In the genomic region with DNA sequence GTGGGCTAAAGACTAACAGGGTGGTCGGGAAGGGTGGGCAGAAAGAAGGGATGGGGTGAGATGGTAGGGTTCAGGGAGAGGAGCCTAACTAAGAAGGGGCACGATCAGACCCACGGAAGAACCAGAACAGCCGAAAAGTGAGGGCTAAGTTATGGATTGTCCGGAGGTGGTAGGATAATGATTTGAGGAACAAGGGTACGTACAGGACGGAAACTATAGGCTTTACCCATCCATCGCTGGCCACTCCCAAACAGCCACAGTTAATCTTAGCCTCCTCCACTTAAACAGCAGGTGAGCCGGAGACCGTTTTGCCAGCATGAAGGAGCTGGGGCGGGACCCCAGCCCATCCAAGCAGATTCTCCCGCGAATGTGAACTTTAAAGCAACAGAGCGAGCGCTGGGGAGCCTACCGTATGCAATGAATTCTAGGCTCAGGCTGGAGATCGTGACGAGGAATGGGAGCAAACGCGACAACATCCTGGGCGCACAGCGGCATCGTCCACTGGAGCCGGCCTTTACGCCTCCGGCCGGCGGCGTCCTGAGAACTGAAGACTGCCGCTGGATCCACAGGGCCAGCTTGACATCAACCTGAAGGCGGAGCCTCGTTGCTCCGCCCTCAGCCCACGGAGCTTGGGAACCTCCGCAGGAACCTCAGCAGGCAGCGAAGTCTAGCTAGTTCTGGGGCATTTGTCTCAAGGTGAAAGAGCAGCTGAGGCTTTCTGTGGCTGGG, we compare ENCODE assay signal across 8 mouse cellular contexts. TPM values are rescaled to one million over a fixed set of nuclear protein-coding genes. Genes with fewer than 3 reads are reported as not detected.
DNase-seq lines count a peak whose midpoint lies in the region; ATAC-seq and TF ChIP-seq lines count a peak whose summit lies in the region.

A gene (minus strand): TSS at position 553 of the 729 bp plus-strand sequence.

- peaks cover 13% of the 10 kb centered on the region for H3K4me1 ChIP-seq in cerebellum, adult 2 months (ENCODE audit: control insufficient read depth, insufficient read depth, low read length)
- peaks cover 10% of the 10 kb centered on the region; the same call in 1 of the 2 replicates for H3K4me1 ChIP-seq in hindbrain, embryonic 15.5 days (replicated peaks)

- 6% methylated on average over 36 of the region's 36 CpGs for WGBS in cerebellum, adult 2 months
- WGBS in hindbrain, embryonic 15.5 days: 9% methylated on average over 36 of the region's 36 CpGs

- H3K9ac ChIP-seq in hindbrain, embryonic 15.5 days: peak within 1 kb of the TSS; percentile 33

- H3K36me3 ChIP-seq in hindbrain, embryonic 15.5 days: no peaks in the 10 kb centered on the region

- no peak for ATAC-seq in hindbrain, embryonic 15.5 days (ENCODE audit: low FRiP score, low read depth)
- ATAC-seq in megakaryocyte, adult 5-6 weeks (ENCODE audit: poor library complexity, severe bottlenecking): peak; percentile 81

- intact Hi-C loops in left cerebral cortex, postnatal 25 days (cut with DNase I): no loop called here

- H3K9me3 ChIP-seq in hindbrain, embryonic 15.5 days: no peaks in the 10 kb centered on the region

- no peak for TF ChIP-seq CTCF in cerebellum, adult 2 months (IDR thresholded peaks at IDR 0.05; ENCODE audit: borderline replicate concordance, insufficient read depth, low read depth, low read length)

- peak within 1 kb of the TSS; percentile 66 for H3K27ac ChIP-seq in cerebellum, adult 2 months (ENCODE audit: insufficient read depth, low read length)
- no peak within 1 kb of the TSS for H3K27ac ChIP-seq in hindbrain, embryonic 15.5 days (replicated peaks)

- peak; percentile 58 for DNase-seq in T-cell, adult 2 months (ENCODE audit: low spot score)
- peak; percentile 72 to 75 for DNase-seq in cerebellum, adult 2 months
- DNase-seq in forelimb bud, embryonic 11.5 days (ENCODE audit: low read depth, low spot score): peak; percentile 59
- DNase-seq in left cerebral cortex, postnatal 25 days (ENCODE audit: low spot score in 2 of 2): peak; percentile 49 to 56
- DNase-seq in right cerebral cortex, adult 18-20 months: peak; percentile 48
- DNase-seq in urinary bladder, postnatal 36 days (ENCODE audit: low spot score in 2 of 2): peak; percentile 24 to 47

- H3K4me2 ChIP-seq in hindbrain, embryonic 15.5 days: peak within 1 kb of the TSS; percentile 80

- H3K4me3 ChIP-seq in cerebellum, adult 2 months (replicated peaks; ENCODE audit: insufficient read depth, low read depth, low read length): peak within 1 kb of the TSS; percentile 87
- H3K4me3 ChIP-seq in hindbrain, embryonic 15.5 days: peak within 1 kb of the TSS; percentile 47

- TF ChIP-seq POLR2A in cerebellum, adult 2 months (IDR thresholded peaks at IDR 0.05; ENCODE audit: borderline replicate concordance, insufficient read depth, low read length): peak; percentile 89

- H3K27me3 ChIP-seq in cerebellum, adult 2 months (ENCODE audit: control insufficient read depth, insufficient read depth, low read length): no peaks in the 10 kb centered on the region
- peaks cover 23% of the 10 kb centered on the region for H3K27me3 ChIP-seq in hindbrain, embryonic 15.5 days

RNA-seq across cellular contexts. Expression of the gene that starts here (rescaled TPM):
- 4.5 and 6.0 TPM in 2 replicates for polyA plus RNA-seq in cerebellum, adult 2 months (2012; rRNA removed)
- 0.62 and 1.0 TPM in 2 replicates for polyA plus RNA-seq in hindbrain, embryonic 15.5 days (2015; fragmentation: Nextera tagmentation; extraction: Ambion mirVana)
- 1 to 10 TPM; 3.0 to 4.1 TPM for total RNA-seq in left cerebral cortex, postnatal 25 days (2021)
- total RNA-seq in megakaryocyte, adult 5-6 weeks (2015): 33.9 and 37.2 TPM in 2 replicates
- 68.7 and 77.1 TPM in 2 replicates for total RNA-seq in megakaryocyte, adult 5-6 weeks (2017)

Comparison
In these comparisons a context has a peak if more than half of its experiments do, and no peak if none do; other contexts are left out.
1. RNA of the gene that starts here (total RNA-seq): 33.9 to 77.1 TPM in megakaryocyte, adult 5-6 weeks; 3.0 to 4.1 TPM in left cerebral cortex, postnatal 25 days; every median in the first group is over 4 times any median in the second.
2. Peak in every context shown above with its lines, with median percentiles within 50 percentile points of each other: DNase-seq.